Mouse (Mus musculus): Measurements from ENCODE around the gene Ppfia4.

DNA sequence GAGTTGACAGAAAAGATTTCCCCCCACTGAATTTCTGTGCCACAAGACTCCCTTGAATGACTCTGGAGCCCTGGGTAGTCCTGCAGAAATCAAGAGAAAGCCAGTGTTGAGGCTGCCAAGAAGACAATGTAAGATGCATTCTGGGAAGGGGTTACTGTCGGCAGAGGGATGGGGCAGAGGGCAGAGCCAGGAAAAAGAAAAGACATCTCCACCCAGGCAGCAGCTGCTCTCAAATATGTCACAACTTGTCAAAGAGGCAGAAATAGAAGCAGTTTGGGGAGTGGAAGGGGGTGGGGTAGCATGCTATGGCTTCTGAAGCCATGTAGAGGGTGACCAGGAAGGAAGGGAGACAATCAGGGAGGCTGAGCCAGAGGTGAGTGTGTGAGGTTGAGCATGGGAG is 49.6 kb downstream of the Ppfia4 start:
- TF ChIP-seq POLR2A (IDR thresholded peaks at IDR 0.05; ENCODE audit: low read depth, low read length) (no peak), CTCF (IDR thresholded peaks at IDR 0.05; ENCODE audit: extremely low read depth, insufficient read length, insufficient replicate concordance, low read depth, low read length) (no peak)

All from small intestine, adult 2 months (tissue).